Mouse (Mus musculus): ENCODE measurements at regions not wholly inside any gene's neighbourhood (a gene's known extent, or its start where the extent isn't known, plus 50 kb on each side); places are given as distances from the start of the nearest gene placed in this dataset.

DNA sequence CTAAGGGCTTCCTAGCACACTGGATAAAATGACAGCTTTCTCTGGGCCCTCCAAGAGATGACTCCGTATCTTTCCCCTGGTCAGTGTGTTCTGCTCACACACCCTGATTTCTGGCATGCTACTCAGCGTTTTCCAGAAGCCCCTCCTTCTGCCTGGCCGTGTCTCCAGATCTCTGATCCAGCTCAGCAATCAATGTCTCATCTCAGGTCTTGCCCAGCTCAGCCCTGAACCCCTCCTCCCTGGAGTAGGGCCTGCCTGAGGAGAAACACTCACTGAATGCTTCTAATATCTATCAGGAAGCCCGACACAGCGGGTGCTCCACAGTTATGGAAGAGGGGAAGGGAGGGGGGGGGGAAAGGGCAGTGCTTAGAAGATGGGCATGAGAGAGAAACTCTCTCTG is 101.9 kb upstream of the 1700021F07Rik start:
- DNase-seq: no peak

DNA sequence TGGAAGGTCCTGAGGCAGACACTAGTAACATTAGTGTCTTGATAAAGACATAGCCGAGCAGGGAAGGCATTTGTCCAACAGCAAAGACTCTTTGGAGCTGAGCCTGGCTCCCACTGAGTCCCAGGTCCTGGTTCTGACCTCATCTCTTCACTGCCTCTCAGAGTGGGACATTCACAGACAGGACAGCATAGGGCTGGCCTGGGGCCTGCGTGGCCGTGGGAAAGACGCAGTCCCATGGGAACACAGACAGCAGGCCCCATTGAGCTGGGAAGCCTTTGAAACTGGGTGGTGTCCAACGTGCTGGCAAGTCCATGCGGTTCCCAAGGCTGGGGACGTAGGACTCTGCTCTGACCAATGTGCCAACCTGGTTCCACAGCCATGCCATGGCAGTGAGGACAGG is 97.5 kb upstream of the 1700021F07Rik start:
- no peak for DNase-seq

DNA sequence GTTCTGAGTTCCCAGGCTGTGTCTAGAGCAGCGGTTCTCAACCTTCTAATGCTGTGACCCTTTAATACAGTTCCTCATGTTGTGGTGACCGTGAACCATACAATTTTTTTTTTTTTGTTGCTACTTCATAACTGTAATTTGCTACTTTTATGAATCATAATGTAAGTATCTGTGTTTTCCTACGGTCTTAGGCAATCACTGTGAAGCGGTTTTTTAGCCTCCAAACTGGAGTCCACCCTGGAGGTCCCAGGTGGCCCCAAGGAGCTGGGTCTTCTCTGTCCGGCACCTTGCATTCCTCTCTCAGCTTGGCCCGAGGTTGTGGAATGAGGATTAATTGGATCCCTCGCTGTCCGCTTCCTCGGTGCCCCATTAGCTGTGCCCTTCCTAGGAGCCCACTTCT is 96.6 kb upstream of the 1700021F07Rik start:
- DNase-seq: no peak

DNA sequence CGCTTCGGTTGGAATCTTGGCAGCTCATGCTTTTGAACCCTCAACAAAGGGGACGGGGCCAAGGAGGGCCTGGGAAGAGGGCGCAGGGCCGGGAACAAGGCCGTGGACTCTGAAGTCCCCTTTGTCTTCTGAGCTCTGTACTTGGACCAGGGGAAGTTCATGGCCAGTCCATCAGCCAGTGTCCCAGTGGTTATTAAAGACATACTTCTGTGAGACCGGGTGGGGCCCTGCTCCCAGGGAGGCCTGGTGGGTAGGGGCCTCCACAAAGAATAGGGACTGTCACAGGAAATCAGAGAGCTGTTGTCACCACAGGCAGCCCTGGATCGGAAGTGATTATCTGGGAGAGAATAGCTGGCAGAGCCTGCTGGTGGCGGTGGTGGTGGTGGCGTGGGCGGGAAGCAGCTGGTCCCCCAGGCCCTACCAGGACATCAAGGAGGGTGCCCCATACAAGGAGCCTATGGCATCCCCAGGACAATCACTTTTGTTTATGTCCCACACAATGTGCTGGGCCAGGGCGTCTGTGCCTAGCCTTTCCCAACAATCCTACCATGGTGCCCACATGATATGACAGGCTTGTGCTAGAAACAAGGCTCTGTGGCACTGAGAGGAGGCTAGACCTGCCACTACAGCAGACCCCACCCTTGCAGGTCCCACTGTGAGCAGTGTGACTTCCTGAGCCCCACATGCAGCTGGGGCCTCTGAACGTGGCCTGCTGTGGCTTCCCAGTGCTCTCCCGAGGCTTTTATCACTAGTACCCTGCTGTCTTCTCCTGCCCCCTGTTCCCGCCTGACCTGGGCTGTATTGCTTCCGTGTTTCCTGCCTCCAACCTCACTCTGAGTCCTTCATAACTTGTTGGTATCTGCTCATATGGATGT is 96.0 kb upstream of the 1700021F07Rik start:
- peak; percentile 69 for DNase-seq

DNA sequence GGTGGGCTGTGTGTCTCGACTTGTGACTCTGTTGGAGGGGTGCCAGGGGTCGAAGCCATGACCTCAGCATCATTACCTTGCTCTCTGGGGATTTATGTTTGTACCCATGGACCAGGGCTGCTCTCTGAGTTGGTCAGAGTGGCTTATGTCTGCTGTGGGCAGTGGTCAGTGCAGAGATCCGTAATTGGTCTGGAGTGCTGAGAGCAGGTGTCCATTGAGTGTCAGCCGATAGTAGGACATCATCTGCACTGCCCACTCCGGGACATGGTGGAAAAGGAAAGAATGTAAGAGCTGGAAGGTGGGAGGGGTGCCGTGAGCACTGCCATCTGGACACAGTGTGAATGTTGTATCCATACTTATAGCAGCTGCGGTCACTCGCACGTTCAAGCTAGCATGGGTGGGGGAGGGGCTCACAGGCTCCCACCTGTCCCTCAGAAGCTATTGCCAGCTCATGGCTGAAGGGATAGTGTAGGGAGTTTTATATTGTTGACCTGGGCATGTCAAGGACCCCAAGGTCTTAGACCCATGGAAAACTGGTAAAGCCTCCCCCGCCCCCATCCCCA is 94.4 kb upstream of the 1700021F07Rik start:
- no peak for DNase-seq

DNA sequence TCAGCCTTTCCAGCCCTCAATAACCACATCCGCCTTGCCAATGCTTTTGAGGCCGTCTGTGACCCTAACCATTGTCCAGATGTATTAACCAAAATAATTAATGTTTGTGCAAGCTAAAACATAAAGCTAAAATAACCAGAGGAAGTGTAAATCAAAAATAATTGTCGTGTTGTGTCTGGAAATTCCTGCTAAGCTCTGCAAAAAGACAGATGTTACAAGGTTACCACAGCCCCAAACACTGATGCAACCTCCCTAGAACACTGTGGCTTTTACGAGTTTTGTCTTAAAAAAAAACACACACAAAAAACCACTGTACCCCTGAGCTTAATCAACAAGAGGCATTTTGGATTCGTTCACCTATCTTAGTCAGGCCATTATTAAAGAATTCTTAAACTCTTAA is 90.5 kb upstream of the 1700021F07Rik start:
- DNase-seq: no peak

DNA sequence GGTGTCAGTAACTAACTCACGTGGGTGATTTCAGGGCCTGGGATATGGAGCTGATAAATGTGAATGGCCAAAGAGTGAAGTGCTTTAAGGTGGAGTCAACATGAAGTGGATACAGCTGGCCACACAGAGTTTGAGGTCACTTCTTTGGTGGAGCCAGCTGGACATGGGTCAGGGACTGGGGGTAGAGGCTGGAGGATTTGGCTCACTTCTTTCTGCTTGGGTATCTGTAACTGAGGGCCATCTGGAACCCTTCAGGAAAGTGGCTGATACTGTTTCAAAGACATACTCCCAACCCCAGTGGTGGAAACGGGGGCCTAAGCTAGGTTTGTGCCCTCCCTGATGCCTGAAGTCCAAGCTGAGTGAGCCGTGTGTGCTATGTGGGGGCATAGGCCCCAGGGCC is 90.1 kb upstream of the 1700021F07Rik start:
- no peak for DNase-seq

DNA sequence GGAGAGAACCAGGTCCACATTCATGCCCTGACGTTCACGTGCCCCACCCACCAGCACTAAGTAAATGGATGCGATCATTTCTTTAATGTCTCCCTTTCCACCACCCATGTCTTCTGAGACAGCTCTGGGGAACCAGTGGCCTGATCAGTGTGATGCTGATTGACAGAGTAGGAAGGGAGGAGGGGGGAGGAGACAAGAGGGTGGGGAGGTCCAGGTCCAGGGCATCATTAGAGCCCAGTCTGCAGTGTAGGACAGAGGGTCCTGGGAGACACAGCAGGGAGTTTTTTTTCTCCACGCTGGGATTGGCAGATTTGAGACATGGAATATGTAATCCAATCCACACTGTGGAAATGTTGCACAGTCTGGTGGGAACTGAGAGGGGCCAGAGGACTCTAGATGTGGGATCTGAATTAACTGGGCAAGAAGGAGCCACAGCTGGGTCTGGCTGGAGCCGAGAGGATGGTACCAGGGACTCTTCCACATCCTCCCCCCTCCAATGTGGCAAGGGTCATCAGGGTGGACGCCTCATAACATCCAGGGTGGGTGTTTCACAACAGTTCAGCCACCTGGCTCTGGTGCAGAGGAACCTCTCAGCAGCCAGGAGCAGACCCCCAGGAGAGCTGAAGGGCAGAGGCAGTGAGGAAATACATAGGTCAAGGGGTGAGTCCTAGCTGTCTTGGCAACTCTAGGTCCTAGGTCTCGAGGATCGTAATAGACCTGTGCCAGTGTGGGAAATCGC is 89.3 kb upstream of the 1700021F07Rik start:
- DNase-seq: no peak

DNA sequence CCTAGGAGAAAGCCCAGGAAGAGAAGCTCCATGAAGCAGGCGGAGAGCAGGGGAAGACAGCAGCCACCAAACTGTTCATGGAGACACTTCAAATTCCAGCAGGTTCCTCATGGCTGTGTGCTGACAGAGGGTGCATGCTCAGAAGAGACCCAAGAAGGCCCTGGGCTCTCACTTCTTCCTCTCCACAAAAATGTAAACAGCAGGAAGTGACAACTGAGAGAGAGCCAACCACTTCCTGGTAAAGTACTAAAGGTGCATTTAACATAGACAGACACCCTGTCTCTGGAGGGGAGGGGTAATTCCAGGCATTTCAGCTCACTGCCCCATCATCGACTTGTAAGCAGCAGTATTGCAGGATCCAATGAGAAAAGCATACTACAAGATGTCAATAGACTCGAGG is 85.8 kb upstream of the 1700021F07Rik start:
- peak; percentile 70 for DNase-seq

DNA sequence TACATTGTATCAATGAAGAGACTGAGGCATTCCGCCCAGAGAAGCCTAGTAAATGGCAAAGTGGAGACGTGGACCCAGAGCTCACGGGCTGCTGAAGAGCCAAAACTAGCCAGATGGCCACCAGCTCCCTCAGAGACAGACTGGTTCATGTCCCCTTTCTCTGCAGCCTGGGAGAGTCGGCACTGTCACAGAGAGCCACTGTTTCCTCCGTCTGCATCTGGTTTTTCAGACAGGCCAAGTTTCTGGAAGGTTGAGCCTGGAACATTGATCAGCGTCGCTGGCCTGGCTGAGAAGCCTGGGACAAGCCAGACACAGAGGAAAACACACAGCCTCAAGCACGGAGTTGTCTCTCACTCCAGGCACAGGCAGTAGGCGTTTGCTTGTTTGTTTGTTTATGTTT is 83.4 kb upstream of the 1700021F07Rik start:
- no peak for DNase-seq

DNA sequence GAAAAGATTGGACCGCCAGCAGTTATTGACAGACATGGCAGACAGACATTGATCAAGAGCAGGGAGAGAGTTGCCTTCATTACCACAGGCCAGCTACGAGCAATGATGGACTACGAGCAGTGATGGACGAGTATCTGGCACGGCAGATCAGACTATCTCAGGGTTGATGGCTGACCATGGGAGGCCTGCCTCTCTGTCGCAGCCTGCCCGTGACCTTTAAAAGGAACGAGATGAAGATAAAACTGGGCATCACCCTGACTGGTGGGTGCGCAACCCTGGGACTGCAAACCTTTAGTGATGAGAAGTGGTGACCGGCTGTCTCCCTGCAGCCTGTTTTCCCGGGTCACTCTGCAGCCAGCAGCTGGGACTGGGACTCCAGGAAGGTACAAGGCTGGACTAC is 80.3 kb upstream of the 1700021F07Rik start:
- no peak for DNase-seq

DNA sequence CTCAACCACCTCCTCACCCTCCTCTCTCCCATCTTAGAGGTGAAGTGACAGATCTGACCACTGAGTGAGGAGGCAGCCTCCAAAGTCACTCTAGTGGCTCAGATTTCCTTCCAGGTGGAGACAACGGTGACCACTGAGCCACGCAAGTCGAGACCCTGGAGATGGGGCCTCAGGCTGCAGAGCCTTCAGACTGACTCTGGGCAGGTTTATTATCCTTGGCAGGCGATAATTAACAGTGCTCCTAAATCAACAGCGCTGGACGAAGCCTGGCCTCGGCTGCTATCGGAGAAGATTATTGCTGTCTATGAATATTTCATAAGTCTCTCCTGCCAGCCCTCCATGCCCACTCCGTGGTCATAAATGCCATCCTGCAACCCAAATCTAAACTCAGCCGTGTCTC is 79.1 kb upstream of the 1700021F07Rik start:
- DNase-seq: no peak

DNA sequence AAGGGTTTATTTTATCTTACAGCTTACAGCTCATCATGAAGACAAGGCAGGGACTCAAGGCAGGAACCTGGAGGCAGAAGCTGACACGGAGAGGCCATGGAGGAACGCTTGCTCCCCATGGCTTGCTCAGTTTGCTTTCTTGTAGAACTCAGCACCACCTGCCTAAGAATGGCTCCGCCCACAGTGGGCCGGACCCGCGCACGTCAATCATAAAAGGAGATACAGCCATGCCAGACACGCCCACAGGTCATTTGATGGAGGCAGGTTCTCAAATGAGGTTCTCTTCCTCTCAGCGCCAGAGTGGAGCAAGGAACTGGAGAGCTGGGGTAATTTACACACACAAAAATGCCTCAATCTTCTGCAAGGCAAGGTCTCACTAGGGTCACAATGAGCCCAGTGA is 78.0 kb upstream of the 1700021F07Rik start:
- DNase-seq: no peak

DNA sequence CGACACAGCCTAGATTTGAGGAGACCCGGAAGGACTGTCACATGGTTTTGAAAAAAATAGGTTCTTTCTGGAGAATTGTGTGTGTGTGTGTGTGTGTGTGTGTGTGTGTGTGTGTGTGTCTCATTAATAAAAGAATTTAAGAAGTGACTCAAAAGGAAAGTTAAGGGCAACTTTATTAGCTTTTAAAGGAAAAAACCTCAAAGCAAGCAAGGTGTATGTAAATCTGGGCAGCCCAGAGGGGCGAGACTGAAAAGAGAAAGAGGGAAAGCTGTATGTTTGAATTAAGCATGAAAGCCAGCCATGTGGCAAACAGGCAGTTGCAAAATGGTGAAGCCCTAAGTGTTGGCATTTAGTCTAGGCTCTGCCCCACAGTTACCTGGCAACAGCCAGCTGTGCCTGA is 77.3 kb upstream of the 1700021F07Rik start:
- no peak for DNase-seq

DNA sequence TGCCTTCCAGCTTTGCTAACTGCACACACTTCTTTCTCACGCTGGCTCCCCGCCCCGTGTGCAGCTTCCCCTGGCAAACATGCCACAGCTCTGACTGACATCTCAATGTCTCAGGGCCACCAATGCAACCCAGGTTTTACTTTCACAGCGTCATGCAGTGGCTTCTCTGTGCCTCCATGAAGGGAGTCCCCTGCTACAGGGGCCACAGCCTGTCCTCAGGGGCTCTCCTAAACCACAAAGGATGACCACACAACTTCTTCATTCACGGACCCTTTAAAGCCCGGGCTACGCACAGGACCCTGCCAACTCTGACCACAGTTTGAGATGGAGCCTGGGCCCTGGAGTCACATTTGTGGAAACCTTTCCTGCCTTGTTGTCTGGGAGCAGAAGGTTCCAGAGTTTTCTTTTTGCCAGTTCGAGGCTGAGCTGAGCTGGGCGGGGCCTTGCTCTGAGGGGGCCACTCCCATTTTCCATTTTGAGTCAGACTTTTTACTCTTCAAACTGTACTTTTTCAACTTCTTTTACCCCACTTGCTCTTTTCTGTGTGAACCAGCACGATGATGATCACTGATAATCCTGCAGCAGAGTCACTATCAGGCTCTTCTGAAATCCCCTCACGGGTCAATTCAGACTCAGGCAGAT is 73.7 kb upstream of the 1700021F07Rik start:
- DNase-seq: no peak

DNA sequence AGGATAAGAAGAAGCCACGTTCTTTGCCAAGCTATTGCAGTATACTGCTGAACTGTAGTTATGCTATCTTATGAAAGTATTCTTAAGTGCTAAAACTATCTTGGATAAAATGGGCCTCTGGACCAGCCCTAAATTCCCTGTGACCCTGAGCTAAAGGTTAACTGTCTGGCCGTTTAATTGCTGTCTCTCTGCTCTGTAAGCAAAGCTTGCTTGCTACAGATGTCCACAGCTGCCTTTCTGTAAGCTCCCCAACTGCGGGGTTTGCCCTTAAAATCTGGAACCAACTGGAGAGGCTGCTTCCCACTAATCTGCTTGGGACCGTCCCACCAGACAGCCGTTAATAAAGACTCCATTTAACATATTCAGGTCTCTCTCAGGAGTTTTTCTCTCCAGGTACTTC is 73.2 kb upstream of the 1700021F07Rik start:
- DNase-seq: no peak

DNA sequence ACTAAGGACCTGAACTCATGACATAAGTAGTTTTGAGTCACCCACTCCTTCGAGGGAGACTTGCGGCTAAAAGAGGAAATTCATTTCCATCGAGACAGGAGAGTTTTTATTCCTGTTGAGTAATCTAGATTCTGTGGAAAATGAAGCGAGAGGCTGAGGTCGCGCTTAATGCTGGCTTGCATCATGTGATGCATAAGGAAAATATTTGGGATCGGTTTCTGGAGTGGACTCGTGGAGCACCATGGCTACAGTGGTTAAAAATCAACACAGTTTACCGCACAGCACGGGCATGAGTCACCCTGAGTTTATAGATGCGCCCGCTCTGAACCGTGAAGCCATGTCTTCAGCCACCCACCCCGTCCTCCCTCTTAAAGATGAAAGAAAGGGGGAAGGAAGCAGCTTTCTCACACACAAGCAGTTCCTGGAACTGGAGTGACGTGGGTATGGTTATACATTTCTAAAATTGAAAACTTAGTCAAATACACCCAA is 70.3 kb upstream of the 1700021F07Rik start:
- peak; percentile 56 for DNase-seq

DNA sequence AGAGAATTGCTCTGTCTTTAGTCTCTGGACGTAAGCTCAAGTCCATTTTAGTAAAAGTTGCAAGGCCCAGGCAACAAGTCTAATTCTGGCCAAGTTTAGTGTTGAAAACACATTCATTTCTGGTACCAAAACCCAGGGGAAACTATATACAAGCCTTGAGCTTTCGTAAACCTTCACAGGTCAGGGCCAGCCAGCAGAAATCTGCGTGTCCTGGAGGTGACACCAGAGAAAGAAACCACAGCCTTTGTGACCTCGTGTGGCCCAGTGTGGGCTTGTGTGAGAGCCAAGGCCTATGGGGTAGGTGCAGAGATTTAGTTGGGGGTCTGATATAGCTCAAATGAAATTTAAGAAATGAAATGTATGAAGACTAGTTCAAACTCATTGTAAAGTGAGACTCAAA is 69.6 kb upstream of the 1700021F07Rik start:
- DNase-seq: peak; percentile 3

DNA sequence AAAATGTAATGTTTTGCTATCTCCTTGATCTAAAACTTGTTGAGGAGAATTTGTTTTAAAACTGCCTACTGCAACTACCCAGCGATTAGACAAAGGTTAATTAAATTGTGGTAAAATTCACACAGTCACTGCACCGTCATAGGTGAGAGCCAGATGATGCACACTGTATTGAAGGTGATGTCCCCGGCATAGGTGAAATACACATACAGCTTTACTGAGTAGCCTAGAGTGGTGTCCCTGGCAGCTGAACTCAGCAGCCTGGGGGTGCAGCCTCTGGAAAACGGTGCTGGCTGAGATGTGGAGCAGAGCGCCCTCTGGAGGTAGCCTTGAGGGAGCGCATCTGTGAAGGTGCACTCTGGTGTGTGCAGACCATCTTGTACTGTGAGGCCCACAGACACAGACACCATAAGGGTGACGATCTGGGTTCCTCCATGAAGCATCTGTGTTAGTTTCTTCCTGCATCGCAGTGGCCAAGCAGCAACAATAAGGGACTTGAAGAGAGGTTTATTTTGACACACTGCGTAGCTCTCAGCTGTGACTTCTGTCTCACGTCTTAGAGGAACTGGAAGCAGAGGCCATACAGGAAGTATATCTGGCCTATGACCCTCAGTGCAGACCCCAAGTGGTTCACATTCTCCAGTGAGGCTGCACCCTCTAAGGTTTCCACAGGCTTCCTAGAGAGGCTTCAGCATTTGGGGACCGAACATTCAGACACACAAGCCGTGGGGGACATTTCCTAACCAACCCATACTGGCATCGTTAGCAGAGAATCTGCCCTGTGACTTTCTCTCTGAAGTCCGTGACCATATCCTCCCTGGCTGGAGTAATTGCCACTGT is 68.6 kb upstream of the 1700021F07Rik start:
- peak; percentile 71 for DNase-seq

DNA sequence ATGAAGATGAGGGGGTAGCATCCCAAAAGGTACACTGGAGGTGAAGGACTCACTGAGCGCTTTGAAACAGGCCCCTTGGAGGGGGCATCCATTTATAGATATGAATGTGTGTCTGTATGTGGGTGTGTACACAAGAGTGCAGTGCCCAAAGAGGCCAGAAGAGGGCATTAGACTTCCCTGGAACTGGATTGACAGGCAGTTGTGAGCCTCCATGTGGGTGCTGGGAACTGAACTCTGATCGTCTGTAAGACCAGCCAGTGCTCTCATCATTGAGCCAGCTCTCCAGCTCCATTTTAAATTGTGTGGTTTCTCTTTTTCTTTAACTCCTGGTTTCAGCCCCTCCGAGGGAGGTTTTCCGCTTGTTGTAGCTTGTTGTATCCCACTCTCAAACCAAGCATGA is 67.6 kb upstream of the 1700021F07Rik start:
- DNase-seq: peak; percentile 33

DNA sequence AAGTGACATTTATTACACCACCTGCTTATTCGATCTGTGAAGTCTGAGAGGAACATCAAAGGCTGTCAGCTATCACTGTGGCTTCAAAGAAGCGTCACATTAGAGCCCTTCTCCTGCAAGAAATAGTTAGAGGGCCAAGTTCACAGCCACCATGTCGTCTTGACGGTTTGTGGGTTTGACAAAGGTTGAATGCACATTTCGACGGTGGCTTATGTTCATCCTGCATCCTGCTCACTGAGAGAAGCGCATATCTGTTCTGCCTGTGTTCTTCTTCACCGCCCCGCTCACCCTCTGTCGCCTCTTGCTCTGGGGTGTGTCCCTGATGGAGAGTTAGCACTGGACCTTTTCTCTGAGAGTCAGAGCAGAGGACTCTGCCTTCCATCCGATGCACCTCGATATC is 67.2 kb upstream of the 1700021F07Rik start:
- DNase-seq: peak; percentile 63

DNA sequence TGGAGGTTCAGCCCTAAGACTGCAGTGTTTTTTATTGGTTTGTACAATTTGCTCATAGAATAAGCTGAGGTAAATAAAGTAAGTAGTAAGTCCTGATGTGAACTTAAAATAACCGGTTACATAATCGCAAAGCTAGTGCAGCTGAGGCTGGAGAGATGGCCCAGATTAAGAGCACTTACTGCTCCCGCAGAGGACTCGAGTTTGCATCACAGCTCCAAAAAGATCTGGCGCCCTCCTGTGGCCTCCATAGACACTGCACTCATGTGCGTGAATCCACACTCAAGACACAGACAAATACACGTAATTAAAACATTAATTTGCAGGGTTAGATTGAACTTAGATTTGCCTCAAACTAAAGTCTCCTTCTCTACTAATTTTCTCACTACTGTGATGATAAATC is 66.3 kb upstream of the 1700021F07Rik start:
- DNase-seq: peak; percentile 59

Measured in thymus, postnatal 14 days (tissue).